Mouse (Mus musculus): Measurements from ENCODE around the gene Gm11757.
"Not testable (repeated sequence)": the region's sequence is repeated elsewhere in the genome, so short reads cannot be mapped to it uniquely, and the experiment has no call there.

- not testable (repeated sequence) for TF ChIP-seq CTCF (IDR thresholded peaks at IDR 0.05; ENCODE audit: control insufficient read depth, insufficient read depth, insufficient read length); USF1 (IDR thresholded peaks at IDR 0.05; ENCODE audit: low read depth); MYOG (IDR thresholded peaks at IDR 0.05; ENCODE audit: control insufficient read depth, extremely low read depth, insufficient read length); MAX (IDR thresholded peaks at IDR 0.05); FOSL1 (IDR thresholded peaks at IDR 0.05; ENCODE audit: insufficient read depth, low read length, poor library complexity, severe bottlenecking); CEBPB (IDR thresholded peaks at IDR 0.05; ENCODE audit: low read depth)
Observed at GRCm38 (mm10) chr4:73905853-73906252, 14.9 kb upstream of the Gm11757 start, which contains the start of gene Gm13871.
